Mouse (Mus musculus): Measurements from ENCODE around the gene Dync1i2.

GRCm38 (mm10) chr2:71179716-71180115 lies 31.8 kb upstream of the Dync1i2 start:
- TF ChIP-seq GATA1 (IDR thresholded peaks at IDR 0.05; ENCODE audit: borderline replicate concordance, low read length) = no peak
- TF ChIP-seq FLI1 (IDR thresholded peaks at IDR 0.05; ENCODE audit: low read length) = no peak
